Mouse (Mus musculus) liver, embryonic 11.5 days (tissue): ENCODE measurements at regions not wholly inside any gene's neighbourhood (a gene's known extent, or its start where the extent isn't known, plus 50 kb on each side); places are given as distances from the start of the nearest gene placed in this dataset.

Source experiments
- ATAC-seq: fragments of 200-750 bp; cut with Nextera tagmentation; replicated peaks from 2 replicates; pipeline ENCODE4 v1.8.0; 2017; ENCODE audit warnings: moderate number of reproducible peaks, mild to moderate bottlenecking, moderate TSS enrichment, moderate library complexity; ENCODE audit not compliant: low FRiP score
- DNase-seq: peaks from one replicate; pipeline ENCODE4 v3.0.0-alpha.2; 2017; ENCODE audit warnings: low spot score
- H3K27ac ChIP-seq: fragments of 300-500 bp; sonication (generic); 2 replicates; pipeline ENCODE4 v1.5.1; 2014; ENCODE audit warnings: mild to moderate bottlenecking, low read depth, low read length, control low read depth
- H3K27me3 ChIP-seq: fragments of 300-500 bp; sonication (generic); replicated peaks from 2 replicates; pipeline ENCODE4 v1.6.1; 2014; ENCODE audit warnings: low read length, mixed read lengths; ENCODE audit not compliant: control insufficient read depth, insufficient read depth
- H3K36me3 ChIP-seq: fragments of 300-500 bp; sonication (generic); 2 replicates; pipeline ENCODE4 v1.6.1; 2014; ENCODE audit warnings: mild to moderate bottlenecking, low read length, moderate library complexity, mixed read lengths; ENCODE audit not compliant: control insufficient read depth, insufficient read depth
- H3K4me1 ChIP-seq: fragments of 300-500 bp; sonication (generic); replicated peaks from 2 replicates; pipeline ENCODE4 v1.6.1; 2014; ENCODE audit warnings: low read length, mixed read lengths; ENCODE audit not compliant: control insufficient read depth, insufficient read depth
- H3K4me2 ChIP-seq: fragments of 300-500 bp; sonication (generic); 2 replicates; pipeline ENCODE4 v1.6.1; 2014; ENCODE audit warnings: mild to moderate bottlenecking, control low read depth, moderate library complexity
- H3K4me3 ChIP-seq: fragments of 300-500 bp; sonication (generic); 2 replicates; pipeline ENCODE4 v1.5.1; 2014; ENCODE audit warnings: low read depth, low read length, control low read depth
- H3K9ac ChIP-seq: fragments of 300-500 bp; sonication (generic); 2 replicates; pipeline ENCODE4 v1.6.1; 2014; ENCODE audit warnings: low read depth, low read length, control low read depth
- H3K9me3 ChIP-seq: fragments of 300-500 bp; sonication (generic); 2 replicates; pipeline ENCODE4 v1.6.1; 2016; ENCODE audit warnings: low read length, inconsistent platforms, mixed read lengths; ENCODE audit not compliant: control insufficient read depth
- WGBS: fragments of 180-500 bp; shearing (Covaris S2); extraction: QIAGEN DNeasy Blood & Tissue Kit; methylation state at CpG from one replicate; pipeline ENCODE4 v1.1.7; 2014; 5-methylcytosine and 5-hydroxymethylcytosine counted together

DNA sequence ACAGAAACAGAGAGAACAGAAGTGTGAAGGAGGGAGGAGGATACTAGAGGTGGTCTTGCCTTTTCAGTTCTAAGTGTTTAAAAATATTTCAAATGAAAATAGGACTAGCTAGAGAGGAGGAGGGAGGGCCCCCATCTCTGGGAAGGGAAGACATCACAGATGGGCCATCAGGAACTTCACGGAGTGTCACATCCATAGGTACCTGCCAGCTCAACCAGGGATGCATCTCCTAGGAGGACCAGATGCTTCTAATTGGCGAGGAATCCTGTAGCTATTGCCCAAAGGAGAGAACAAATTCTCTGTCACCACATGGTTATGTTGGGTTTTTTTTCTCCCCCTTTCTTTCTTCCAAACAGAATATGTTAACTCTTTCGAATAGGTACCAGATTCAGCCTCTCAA is 158.7 kb upstream of the Castor2 start:
- 78% methylated on average over 3 of the region's 3 CpGs for WGBS
- no peak overlapping the region for H3K27ac ChIP-seq
- ATAC-seq (no peak), DNase-seq (no peak)
- no peaks in the 10 kb centered on the region; the same call in 1 of the 2 replicates for H3K9me3 ChIP-seq
- no peaks in the 10 kb centered on the region for H3K27me3 ChIP-seq
- H3K4me2 ChIP-seq, result no peak overlapping the region
- no peaks in the 10 kb centered on the region for H3K4me1 ChIP-seq
- H3K36me3 ChIP-seq, result no peaks in the 10 kb centered on the region
- H3K9ac ChIP-seq, result no peak overlapping the region
- H3K4me3 ChIP-seq, result no peak overlapping the region

DNA sequence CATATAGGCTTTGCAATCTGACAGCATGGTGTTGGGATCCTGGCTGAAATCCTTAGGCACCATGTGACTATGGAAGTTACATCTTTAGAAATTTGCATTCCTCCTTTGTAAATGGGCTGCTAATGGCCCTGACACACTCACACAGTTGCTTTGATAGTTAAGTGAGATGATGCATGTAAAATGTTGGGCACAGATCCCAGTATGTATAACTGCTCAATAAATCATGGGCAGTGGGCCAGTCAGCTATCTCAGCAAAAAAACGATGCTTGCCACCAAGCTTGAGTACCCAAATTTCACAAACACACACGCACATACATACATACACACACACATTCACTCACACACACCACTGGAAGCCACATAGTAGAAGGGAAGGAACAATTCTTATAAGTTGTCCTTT is 159.5 kb upstream of the Castor2 start:
- ATAC-seq (no peak), DNase-seq (no peak)
- H3K27me3 ChIP-seq, result no peaks in the 10 kb centered on the region
- H3K4me1 ChIP-seq, result no peaks in the 10 kb centered on the region
- WGBS, result 70% methylated on average over 2 of the region's 2 CpGs
- no peak overlapping the region for H3K4me3 ChIP-seq
- H3K9me3 ChIP-seq, result no peaks in the 10 kb centered on the region; the same call in 1 of the 2 replicates
- no peak overlapping the region for H3K27ac ChIP-seq
- no peak overlapping the region for H3K9ac ChIP-seq
- H3K4me2 ChIP-seq, result no peak overlapping the region
- no peaks in the 10 kb centered on the region for H3K36me3 ChIP-seq

DNA sequence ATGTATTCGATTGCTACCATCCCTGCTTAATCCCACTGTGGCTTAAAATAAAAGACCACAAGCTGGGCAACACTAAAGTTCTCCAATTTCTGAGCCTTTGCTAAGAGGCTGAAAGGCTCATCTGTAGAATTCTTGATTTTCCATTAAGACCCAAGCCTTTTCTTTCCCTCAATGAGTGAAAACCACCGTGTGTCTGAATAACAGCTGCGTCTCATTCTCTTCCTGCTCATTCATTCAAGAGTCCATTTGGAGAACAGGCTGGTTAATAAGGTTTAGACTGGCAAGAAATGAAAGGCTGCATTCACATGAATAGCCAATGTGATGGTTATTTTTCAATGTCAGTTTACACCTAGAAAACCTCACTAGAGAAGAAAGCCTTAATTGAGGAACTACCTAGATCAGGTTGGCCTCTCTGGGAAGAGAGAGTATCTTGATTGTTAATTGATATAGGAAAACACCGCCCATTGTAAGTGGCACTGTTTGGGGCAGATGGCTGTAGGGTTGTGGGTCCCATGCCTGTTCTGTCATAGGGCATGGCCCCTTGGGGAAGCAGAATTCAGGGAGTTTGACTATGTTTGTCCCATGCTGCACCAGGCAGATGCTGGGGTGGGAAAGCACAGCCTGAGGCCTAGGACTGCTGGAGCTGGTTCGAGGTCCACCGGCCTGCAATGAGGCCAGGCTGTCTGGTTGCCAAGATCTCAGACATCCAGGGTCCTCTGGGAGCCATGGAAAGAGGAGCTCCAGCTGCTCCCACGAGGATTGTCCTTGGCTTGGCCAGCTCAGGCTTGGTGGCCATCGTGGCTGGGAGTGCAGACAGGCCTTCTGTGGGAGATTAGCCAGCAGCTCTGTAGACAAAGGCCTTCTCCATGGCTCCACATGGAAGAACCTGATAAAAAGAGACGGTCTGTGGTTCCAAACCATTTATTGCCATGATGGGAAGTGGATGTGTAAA is 161.3 kb upstream of the Castor2 start:
- DNase-seq (no peak), ATAC-seq (no peak)
- H3K4me2 ChIP-seq, result no peak overlapping the region
- no peaks in the 10 kb centered on the region for H3K9me3 ChIP-seq
- no peak overlapping the region for H3K9ac ChIP-seq
- H3K36me3 ChIP-seq, result no peaks in the 10 kb centered on the region
- no peak overlapping the region for H3K4me3 ChIP-seq
- H3K27ac ChIP-seq, result no peak overlapping the region
- 73% methylated on average over 9 of the region's 9 CpGs for WGBS
- no peaks in the 10 kb centered on the region for H3K4me1 ChIP-seq
- H3K27me3 ChIP-seq, result no peaks in the 10 kb centered on the region

DNA sequence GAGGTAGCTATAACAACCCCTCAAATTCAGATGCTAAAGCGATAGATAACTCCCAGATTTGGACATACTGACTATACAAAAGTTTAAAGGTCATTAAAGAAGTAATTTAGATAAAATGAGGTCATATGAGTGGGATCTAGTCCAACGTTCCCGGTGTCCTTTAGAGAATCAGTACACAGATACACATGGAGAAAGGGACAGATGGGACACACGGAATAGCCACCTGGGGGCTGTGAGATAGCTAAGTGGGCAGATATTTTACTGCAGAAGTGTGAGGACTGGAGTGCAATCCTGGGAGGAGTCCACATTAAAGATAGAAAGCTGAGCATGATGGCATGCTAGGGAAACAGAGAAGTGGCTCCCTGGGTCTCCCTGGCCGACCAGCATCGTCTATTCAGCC is 164.1 kb upstream of the Castor2 start:
- no peaks in the 10 kb centered on the region for H3K4me1 ChIP-seq
- H3K9ac ChIP-seq, result no peak overlapping the region
- H3K4me2 ChIP-seq, result no peak overlapping the region
- no peaks in the 10 kb centered on the region for H3K36me3 ChIP-seq
- no peak for DNase-seq
- 82% methylated on average over 6 of the region's 6 CpGs for WGBS
- no peak for ATAC-seq
- H3K9me3 ChIP-seq, result no peaks in the 10 kb centered on the region
- no peak overlapping the region for H3K4me3 ChIP-seq
- H3K27ac ChIP-seq, result no peak overlapping the region
- no peaks in the 10 kb centered on the region for H3K27me3 ChIP-seq

DNA sequence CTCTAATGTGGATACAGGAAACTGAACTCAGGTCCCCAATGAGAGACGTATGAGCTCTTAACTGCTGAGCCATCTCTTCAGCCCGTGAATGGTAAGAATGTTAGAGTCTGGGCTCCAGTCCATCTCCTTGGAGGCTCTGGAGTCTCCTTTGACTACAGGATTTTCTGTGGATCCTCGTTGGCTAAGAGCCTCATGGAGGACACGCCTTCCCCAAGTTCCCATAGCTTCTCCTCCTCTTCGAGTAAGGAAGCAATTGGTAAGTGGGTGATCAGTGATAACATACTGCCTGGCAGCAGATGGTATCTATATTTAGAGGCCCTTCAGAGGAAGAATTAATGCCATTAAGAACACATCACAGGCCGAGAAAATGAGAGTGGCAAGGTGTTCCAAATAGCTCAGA is 164.5 kb upstream of the Castor2 start:
- 65% methylated on average over 6 of the region's 6 CpGs for WGBS
- DNase-seq, result no peak
- no peak overlapping the region for H3K4me2 ChIP-seq
- H3K4me1 ChIP-seq, result no peaks in the 10 kb centered on the region
- H3K36me3 ChIP-seq, result no peaks in the 10 kb centered on the region
- H3K4me3 ChIP-seq, result no peak overlapping the region
- no peaks in the 10 kb centered on the region for H3K27me3 ChIP-seq
- ATAC-seq, result no peak
- no peaks in the 10 kb centered on the region for H3K9me3 ChIP-seq
- H3K9ac ChIP-seq, result no peak overlapping the region
- H3K27ac ChIP-seq, result no peak overlapping the region

DNA sequence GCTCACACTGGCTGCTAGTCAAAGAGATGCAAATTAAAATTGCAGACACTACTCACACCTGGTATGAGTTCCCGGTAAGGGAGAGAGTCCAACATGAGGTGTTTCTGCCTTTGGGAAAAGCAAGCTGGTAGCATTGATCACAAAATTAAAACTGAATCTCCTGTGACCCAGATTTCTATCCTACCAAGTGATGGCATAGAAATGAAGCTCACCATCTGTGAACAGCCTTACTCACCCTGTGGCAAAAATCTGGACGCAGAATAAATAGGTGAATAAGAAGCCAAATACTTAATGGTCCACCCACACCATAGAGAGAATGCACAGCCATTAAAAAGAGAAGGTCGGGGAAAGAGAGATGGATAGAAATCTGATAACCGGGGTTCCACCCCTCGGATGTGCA is 169.4 kb upstream of the Castor2 start:
- Histone ChIP-seq H3K27me3 (no peaks in the 10 kb centered on the region), H3K9me3 (no peaks in the 10 kb centered on the region; the same call in 1 of the 2 replicates), H3K36me3 (no peaks in the 10 kb centered on the region), H3K4me3 (no peak overlapping the region), H3K9ac (no peak overlapping the region), H3K27ac (no peak overlapping the region), H3K4me2 (no peak overlapping the region), H3K4me1 (no peaks in the 10 kb centered on the region)
- WGBS, result 77% methylated on average over 5 of the region's 5 CpGs
- ATAC-seq (no peak), DNase-seq (no peak)

DNA sequence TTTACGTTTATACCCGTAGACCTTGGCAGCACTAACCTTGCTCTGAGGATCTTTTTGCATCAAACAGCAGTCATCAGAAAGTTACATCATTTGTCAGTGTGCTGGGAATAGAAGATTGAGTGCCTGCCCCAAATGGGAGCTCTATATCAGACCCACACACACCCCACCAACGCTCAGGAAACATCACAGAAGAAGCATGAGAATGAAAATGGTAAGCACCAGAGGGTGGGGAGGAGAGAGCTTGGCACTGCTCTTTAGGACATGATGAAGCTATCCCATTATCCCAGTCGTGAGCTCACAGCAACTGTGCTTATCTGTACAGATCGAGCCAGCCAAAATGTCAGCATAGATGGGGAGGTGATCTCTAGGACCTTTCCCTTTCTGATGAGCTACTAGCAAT is 172.5 kb upstream of the Castor2 start:
- 69% methylated on average over 5 of the region's 5 CpGs for WGBS
- H3K27ac ChIP-seq, result no peak overlapping the region
- DNase-seq (no peak), ATAC-seq (no peak)
- H3K4me3 ChIP-seq, result no peak overlapping the region
- H3K27me3 ChIP-seq, result no peaks in the 10 kb centered on the region
- no peak overlapping the region for H3K4me2 ChIP-seq
- H3K36me3 ChIP-seq, result no peaks in the 10 kb centered on the region
- no peaks in the 10 kb centered on the region; the same call in 1 of the 2 replicates for H3K9me3 ChIP-seq
- no peak overlapping the region for H3K9ac ChIP-seq
- no peaks in the 10 kb centered on the region for H3K4me1 ChIP-seq

DNA sequence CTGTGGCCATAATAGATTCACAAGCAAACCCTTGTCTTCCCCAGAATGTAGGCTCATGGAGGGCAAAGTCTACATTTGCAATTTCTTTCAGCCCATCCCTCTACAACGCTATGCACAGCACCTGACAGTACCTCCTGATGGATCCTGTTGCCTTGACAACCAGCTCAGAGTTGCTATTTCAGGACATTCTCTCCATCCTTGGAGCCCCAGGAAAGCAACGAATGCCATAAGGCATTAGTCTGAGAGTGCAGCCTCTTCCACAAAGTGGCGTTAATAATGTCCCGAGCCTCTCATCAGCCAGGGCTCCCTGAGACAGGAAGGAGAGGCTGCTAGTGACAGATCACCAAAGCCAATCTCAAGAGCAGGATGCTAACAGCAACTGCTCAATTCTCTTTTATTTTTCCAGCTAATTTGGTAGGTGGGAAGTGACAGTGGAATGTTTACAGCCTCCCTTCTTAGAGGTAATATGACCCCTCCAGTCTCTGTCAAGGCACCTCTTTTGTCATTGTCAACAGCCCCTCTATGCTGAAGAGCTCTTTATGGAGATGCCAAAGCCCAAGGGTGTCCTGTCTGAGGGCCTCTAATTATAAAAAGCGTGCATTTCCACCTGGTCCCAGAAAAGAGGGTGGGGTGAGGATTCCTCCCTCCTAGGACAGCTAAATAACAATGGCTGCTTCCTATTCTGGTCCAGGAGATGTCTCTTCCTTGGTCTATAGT is 174.2 kb upstream of the Castor2 start:
- no peak overlapping the region for H3K4me2 ChIP-seq
- H3K9me3 ChIP-seq, result no peaks in the 10 kb centered on the region; the same call in 1 of the 2 replicates
- no peak overlapping the region for H3K4me3 ChIP-seq
- no peak for ATAC-seq
- H3K27me3 ChIP-seq, result no peaks in the 10 kb centered on the region
- H3K4me1 ChIP-seq, result no peaks in the 10 kb centered on the region
- DNase-seq, result no peak
- no peak overlapping the region for H3K27ac ChIP-seq
- no peak overlapping the region for H3K9ac ChIP-seq
- 48% methylated on average over 5 of the region's 5 CpGs for WGBS
- H3K36me3 ChIP-seq, result no peaks in the 10 kb centered on the region
